Mouse (Mus musculus) MN1 (cell line): ENCODE data around the gene Fgfr2.

Source experiments
- DNase-seq: peaks from one replicate; pipeline ENCODE4 v3.0.0-alpha.2; 2016; ENCODE audit warnings: low spot score

Fgfr2 gene

DNA sequence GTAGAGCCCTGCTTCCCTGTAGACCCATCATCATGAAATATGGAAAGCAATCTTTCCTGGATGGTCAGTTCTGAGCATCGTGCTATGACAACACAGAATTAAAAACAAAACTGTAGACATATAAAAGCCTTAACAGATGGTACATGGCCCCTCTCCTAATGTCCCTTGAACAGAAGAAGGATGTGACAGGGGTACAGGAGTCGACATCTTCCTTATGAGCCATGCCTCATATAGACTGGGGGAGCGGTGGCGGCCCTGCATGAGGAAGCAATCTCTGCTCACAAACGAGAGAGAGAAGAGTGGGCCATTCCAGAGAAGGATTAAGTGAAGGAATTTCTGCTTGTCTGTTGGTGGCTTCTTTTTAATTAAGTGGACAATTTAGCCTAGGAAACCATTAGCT is 864.9 kb downstream of the Fgfr2 start:
- DNase-seq = no peak

DNA sequence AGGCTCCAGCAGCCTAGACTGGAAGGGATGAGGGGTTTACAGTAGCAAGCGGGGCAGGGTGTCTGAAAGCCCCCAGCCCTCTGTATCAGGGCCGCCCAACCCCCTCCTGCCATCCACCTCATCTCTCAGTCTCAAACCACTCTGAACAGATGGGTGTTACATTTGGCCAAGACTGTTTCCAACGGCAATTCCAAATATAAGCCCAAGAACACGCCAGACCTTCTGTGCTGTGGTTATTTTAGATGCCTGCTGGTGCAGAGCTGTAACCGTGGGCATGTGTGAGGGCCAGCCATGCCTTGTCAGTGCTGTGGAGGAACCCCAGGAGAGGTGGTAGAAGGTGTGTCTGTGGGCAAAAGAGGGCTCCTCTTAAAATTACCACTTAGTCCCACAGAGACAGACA is 869.6 kb downstream of the Fgfr2 start:
- DNase-seq = no peak

DNA sequence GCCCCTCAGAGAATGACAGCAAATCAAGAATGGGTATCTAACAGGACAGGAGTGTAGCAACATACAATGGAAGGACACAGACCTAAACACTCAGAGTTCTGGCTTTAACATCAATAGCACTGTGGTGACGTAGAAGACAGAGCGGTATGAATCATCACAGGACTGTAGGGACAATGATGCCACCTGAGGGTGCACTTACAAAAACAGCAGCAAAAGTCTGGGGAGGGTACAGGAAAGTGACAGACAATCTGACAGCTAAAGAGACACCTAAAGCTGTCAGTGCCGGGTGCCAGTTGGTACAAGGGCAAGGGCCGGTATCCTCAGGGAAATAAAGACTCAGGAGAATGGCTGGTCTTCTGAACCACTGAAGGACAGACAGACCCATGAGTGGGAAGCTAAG is 870.1 kb downstream of the Fgfr2 start:
- DNase-seq = no peak

DNA sequence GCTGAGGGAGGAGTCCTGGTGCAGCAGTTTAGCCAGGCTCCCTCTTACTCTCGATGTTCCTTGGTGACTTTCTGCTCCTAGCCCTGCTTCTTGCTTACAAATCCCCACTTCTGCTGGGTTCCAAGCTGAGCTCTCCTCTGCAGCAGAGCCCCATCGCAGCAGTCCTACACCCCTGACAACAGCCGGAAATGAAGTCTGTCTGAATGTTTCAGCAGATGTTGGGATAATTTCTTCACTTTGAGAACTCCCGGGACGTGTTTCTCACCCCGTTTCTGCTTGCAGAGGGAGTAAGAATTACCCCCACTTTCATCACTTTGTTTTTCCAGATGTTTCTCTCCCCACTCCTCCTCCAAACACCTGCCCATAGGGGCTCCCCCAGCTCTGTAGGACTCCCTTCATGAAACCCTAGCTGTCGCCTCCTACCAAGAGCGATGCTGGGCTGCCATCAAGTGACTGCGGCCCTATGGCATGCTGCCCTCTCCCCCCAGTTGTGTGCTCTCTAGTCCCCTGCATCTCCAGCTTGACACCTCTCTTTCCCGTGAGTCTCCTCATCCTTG is 873.5 kb downstream of the Fgfr2 start:
- DNase-seq = no peak

DNA sequence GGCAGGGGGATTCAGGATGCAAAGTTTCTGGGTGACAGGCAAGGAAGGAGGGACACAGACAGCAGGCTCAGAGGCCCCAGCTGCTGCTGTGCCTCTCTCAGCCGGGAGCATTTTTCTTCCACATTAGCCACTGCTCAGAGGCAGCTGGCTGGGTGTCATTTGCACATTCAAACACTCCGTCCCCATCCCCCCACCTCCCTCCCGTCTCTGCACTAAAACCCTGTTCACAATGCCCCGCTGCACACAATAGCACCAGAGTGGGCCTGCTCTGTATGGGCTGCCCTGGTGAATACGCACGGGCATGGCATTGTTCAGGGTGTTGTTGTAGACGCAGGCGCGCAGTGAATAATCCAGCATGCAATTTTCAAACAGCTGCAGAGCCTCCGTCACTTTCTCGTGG is 875.6 kb downstream of the Fgfr2 start:
- no peak for DNase-seq

DNA sequence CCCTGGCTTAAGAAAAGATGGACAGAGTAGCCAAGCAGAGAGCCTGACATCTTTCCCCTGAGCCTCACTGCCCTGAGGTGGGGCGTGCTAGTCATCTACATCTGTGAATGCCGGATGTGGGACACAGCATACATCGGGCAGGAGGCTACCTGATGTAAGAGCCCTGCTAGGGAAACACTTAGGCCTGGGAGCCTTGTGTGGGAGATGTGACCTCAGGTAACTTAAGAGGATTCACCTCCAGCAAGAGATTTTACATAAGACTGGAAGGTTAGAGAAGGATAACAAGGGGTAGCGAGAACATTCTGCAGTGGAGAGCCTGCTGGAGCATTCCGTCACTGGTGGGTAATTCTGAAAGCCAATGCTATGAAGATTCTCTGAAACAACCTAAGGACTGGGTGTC is 876.1 kb downstream of the Fgfr2 start:
- DNase-seq = no peak

DNA sequence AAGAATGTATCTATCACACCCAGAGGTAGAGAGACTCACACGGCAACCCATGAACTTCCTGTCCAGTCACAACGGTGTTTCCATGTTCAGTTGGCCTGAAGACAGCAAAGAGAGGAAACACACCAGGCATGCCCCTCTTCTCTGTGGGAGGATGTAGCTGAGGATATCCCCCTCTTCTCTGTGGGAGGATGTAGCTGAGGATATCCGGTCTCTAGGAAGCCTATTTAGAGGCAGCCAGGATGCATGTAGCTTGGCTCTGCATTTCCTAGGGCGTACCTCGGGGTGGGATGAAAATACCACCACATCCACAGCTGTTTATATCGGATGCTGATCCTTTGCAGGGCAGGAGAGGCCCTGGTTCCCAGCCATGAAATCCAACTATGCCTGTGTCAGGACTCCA is 877.4 kb downstream of the Fgfr2 start:
- no peak for DNase-seq

DNA sequence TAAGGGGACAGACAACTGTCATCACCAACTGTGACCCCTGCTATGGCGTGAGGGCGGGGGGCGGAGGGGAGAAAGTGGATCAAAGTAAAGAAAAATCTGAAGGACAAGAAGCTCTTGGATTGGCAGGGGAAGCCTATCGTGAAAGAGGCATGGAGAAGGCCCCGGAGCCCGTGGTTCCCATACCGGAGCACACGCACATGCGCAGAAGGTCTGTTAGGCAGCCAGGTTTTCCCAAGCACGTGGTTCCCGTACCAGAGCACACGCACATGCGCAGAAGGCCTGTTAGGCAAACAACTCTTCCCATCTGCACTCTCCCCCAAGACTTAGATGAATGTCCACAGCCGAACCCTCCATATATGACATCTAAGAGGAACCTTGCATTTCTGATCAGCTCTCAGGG is 878.5 kb downstream of the Fgfr2 start:
- no peak for DNase-seq

DNA sequence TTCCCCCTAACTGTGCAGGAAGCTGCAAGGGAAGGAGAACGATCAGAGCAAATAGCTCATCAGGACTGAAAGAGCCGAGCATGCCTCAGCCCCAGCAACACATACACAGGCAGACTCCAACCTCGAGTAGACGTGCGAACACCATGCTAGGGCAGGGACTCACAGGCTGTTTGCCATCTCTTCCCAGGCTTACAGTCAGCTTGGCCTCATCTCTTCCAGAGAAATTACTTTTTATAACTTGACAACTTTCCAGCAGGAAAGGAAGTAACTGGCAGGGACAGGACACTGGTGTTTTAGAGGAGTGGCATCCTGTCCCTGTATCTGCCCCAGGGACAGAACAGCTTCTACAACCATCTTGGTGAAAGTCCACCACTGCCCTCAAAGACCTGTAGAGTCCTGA is 879.9 kb downstream of the Fgfr2 start:
- no peak for DNase-seq

DNA sequence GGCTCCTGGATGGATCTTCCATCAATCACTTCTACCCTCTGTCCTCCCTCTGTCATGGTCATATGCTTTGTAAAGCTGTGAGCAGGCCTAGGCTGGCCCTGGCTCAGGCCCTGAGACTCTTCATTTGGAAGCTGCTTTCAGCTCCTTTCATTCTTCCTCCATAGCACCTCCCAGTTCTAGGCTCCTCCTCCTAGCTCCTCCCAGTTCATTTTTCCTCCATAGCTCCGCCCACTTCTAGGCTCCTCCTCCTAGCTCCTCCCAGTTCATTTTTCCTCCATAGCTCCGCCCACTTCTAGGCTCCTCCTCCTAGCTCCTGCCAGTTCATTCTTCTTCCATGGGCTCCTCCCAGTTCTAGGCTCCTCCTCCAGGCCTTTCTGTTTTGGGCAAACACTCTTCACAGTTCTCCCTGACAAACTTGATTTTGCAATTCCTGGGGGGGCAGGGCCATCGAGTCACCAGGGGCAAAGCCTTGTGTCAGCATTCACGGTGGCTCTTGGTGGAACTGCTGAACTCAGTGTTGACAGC is 880.5 kb downstream of the Fgfr2 start:
- DNase-seq = no peak

DNA sequence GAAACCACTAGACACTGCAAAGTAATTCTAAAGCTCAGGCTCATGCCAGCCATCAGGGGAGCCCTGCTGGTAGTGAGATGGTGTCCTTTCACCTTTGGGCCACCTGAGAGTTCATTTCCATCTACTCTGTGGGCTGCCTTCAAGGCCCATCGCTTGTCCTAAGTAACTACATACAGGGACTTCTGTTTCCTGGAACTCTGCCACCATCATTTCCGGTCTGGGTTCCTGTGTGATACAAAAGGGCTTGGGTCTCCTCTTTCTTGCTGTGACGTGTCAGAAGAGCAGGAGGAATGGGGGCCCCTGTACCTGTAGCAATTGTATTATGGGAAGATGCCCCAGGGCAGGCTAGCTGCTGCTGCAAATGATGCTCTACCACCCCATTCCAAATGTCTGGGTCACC is 884.2 kb downstream of the Fgfr2 start:
- no peak for DNase-seq

DNA sequence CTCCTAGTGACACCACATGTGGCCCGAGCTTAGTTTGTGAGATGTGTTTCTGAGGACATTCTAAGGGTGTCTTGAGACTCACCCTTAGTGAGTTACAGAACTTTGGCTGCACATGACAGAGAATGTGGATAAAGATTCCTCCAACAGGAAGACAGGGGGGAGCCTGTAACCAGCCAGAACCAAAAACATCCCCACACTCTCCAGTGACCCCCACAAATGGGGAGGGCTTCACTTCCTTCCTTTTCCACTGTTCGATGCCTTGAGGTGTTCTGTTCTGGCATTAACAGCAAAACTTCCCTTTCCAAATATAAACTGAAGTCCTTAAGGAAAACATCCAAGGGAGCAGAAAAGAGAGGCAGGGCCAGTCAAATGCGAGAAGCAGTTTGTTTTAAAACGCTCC is 886.0 kb downstream of the Fgfr2 start:
- DNase-seq = no peak

DNA sequence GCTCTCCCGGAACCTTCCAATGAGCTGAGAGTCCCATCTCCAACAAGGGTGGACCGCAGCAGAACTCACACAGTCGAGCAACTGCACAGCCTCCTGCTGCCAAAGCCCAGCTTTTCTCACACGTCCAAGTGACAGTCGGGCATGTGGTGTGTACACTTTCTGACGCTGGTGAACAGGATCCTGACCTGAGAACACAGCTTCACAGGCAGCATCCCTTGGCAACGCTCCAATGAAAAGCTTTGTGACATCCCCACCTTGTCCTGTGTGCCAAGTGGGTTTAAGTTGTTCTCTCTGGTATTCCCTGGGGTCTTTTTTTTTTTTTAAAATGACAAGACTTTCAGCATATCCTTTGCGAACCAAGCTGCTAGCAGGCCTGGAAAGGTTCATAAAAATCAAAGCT is 886.4 kb downstream of the Fgfr2 start:
- DNase-seq = no peak

DNA sequence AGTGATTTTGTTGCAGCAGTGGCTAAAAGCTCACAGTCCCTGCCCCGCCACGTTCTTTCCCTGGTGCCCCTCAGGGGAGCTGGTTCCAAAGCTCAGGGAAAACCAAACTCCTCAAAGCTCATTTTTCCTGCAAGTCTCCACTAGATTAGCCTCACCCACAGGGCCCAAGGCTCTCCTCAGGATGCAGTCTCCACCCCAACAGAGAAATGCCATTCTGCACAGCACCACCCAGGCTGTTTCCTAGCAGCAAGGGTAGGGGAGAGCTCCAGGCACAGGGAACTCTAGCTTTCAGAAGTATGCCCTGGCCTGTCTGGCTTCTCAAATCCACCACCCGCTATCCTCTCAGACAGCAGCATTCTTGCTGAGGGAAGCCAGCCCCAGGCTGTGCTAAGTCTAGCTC is 888.9 kb downstream of the Fgfr2 start:
- no peak for DNase-seq

DNA sequence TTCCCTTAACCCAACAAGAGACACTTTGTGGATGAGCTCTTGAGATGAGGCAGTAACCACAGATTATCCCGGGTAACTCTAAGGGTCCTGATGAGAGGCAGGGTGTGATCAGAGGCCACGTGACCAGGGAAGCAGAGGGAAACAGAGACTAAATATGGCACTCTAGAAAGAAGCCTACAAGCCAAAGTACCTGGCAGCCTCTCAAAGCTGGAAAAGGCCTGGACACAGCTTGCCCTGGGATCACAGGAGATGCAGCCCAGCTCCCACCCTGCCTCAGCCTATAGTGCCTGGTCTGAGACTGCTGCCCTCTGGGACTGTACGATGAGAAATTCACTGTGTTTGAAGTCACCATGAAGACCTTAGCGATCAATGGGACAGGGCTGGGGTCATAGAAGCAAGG is 889.4 kb downstream of the Fgfr2 start:
- DNase-seq = no peak

DNA sequence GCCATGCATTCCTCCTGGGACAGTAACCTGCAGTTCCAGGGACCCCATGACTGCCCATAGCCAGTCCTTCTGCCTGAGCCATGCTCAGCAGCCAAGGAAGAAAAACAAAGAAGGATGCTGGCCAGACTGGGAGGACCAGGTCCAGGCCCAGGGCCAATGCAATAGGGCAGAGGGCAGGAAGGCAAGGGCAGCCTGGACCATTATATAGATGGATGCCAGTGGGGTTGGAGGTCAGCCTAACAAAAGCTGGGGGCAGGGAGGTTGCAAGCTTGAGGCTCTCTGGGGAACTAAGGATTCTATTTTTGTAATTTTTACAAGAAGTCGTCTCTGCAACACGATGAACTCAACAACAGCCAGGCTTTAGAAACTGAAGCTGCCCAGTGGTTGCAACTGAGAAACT is 890.2 kb downstream of the Fgfr2 start:
- no peak for DNase-seq

DNA sequence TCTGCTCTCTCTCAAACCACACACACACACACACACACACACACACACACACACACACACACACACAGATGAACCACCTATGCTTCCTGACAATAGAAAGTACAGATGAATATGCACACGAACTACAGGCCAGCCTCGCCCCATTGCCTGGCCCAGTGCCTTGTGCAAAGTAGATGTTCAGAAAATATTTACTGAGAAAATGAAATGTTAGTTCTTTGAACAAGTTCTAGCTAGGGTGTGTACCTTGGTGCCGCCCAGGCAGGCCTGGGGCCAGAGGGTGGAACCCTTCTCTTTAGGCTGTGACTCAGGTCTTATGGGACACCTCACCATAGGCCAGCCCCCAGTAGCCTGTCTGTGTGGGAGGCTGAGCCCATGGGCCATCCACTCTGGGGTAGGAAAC is 891.7 kb downstream of the Fgfr2 start:
- no peak for DNase-seq

DNA sequence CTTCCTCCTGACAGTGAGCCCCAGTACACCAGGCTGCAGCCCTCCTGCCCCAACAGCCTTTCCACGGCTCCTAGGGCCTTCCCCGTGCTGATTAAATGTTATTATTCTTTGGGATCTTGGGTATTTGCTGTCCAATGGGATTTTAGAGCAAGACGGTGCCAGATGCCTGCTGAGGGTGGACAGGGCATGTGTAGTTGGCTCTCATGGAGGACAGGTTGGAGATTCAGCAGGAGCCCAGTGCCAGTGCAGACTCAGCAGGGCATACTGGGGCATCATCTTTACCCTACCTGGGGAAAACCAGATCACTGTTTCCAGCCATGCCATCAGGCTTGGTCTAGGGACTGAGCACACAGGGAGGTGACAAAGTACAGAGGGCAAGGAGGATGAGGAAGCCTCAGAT is 892.2 kb downstream of the Fgfr2 start:
- no peak for DNase-seq

DNA sequence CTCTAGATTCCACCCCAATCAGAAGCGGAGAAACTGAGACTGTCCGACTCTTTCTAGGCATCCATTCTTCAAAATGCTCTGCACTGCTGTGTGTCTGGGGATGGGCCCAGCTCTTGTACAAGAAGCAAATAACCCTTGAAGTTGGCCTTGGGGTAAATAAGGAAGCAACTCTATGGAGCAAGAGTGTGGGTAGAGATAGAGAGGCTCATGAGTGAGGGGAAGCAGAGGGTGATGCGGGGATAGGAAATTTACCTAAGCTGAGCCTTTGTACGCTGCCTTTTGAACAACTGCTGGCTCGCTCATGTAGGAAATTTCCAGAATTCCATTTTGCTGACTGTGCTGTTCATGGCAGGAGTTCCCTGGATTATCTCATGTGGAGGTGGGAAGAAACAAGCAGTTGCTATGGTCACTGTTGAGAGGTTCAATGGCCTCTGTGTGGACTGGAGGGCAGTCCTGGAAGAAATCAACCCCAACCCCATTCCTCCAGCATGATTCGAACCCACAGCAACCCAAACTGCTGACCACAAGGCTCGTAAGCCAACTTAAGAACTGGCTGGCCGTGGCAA is 896.0 kb downstream of the Fgfr2 start:
- DNase-seq = no peak

DNA sequence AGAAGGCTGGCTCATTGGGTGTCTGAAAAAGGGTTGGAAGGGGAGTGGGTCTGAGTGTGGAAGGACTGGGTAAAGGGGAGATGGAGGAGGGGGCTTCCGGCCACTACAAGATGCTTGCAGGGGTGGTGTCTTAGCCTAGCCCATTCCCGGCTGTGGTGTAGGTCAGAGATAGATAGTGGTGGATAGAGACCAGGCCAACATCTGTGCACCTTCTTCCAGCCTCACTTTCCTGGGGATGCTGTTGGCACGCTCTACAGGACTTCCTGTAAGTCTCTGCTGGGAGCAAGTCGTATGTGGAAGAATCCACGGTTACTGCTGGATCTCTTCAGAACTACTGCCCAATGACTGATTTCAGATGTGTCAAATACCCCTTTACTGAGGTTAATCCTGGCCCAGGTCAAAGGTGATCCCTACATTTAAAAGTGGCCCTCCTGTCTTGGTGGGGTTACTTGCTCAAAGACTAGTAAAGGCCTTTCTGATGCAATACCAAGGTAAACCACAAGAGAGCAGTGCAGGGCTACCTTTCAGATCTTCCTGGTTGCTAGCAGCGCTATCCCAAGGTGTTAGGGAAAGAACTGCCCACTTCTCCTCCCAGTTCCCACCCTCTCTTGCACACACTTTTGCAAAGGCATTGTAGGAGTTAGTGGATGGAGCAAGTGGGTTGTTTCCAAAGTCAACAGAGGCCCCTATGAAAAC is 896.6 kb downstream of the Fgfr2 start:
- peak; percentile 88 for DNase-seq

DNA sequence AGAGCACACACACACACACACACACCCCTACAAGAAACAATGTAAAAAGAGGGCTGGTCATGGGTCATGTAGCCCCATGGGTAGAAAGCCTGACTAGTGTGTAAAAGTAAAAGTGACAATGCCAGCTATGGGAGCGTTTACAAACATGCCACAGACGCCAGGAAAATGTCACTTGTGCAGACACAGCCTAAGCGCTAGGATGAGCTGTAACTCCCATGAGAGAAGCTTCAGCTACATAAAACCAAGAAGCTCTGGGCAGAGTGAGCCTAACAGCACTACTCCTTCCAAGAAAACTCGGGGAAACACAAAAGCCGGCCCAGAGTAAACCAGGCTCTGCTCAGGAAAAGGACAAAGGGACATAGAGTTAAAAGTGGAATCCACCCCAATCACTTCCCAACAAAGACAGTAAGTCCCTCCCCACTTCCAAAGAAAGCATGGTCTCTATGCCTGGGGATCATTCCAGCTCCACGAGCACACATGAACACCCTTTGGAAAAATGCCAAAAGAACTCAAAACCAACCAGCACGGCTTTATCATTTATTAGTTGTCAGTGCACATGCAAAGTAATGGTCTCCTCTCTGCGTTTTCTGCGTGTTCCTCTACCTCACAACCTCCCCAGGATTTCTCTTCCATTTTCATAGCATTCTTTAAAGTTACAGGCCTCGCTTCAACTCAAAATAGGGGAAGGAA is 899.6 kb downstream of the Fgfr2 start:
- DNase-seq = peak; percentile 28

DNA sequence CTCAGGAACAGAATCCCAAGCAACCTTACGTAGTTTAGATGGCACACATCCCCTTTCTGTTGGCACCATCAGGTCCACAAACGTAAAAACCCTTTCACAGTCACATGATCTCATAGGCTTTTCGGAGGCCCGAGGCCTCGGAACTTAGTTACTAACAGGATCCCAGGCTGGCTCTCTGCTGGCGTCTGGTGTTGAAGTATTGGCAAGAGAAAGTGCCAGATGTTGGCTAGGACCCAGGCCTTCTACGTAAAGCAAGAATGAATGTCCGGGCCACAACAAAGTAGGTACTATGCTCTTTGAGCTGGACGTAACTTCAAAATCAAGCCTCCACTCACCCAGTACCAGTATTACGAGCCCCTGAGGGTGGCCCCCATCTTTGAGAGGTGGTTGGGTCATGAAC is 909.1 kb downstream of the Fgfr2 start:
- no peak for DNase-seq

DNA sequence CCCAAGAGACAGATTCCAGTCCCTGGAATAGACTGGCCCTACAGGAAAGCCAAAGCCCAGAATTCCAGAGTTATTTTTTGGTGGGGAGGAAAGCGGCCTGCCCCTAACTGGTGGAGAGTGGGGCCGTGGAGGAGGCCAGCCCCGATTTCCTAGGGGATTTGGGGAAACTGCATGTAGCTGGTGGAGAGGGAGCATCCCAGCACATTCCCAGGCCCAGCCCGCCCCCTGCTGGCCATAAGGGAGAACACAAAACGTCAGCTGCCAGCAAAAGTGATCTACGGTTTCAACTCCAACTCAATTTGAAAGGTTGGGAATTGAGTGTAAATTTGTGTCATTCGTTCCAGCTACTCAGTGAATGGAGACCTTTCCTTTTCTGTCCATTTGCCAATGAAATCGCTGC is 909.7 kb downstream of the Fgfr2 start:
- DNase-seq = peak; percentile 65
